Mouse (Mus musculus): Measurements from ENCODE around the gene Gm20817. TPM values are rescaled to one million over a fixed set of nuclear protein-coding genes. Genes with fewer than 3 reads are reported as not detected.

The Gm20817 gene
- total RNA-seq (2023): not detected

GRCm38 (mm10) chrY:68832628-68833027 is at the start of gene Gm20817:
Gene Gm20817 (minus strand): TSS chrY:68832728.

